Mouse (Mus musculus): Measurements from ENCODE around the gene Kctd6. TPM values are rescaled to one million over a fixed set of nuclear protein-coding genes. Genes with fewer than 3 reads are reported as not detected.
A peak's percentile ranks its signal among the peaks of the same experiment; 100 is the strongest.
"Not testable (repeated sequence)": the region's sequence is repeated elsewhere in the genome, so short reads cannot be mapped to it uniquely, and the experiment has no call there.

The Kctd6 gene
- total RNA-seq, 2 experiments from 2014 or later, result 10.6 to 11.0 TPM

DNA sequence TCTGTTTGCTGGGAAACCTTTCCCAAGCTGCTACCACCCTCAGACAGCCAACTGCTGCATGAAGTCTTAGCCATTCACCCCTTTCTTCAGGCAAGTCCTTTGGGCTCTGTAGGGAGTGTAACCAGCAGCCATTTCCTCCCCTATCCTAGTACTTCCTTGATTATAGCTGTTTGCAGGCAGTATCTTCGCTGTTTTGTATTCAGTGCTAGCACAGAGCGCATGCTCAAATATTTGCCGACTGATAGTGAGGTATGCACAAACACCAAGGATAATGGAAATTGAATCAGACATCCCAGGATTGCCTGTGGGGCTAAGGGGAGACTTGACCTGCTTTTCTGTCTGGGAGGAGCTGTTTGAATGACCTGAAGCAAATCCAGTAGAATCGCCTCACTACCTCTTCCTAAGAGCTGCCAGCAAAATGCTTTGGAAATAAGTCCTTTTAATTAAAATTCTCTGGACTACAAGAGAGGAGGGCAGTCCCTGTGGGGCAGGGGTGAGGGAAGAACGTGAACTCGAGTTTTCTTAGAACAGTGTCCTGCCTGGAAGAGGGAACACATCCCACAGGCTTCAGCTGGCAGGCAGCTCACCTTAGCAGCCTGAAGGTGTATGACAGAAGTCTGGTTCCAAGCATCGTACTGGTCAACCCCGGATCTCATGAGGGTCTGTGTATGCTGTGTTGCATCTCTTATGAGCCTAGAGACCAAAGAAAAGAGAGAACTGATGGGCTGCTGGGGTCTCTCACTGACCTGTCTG lies 29.4 kb downstream of the Kctd6 start:
- intact Hi-C loops (cut with DNase I), result loop anchor here (5.0 kb wide), 1 partner anchor 104 kb away; no protein-coding TSS in a partner anchor
- no peak for DNase-seq

DNA sequence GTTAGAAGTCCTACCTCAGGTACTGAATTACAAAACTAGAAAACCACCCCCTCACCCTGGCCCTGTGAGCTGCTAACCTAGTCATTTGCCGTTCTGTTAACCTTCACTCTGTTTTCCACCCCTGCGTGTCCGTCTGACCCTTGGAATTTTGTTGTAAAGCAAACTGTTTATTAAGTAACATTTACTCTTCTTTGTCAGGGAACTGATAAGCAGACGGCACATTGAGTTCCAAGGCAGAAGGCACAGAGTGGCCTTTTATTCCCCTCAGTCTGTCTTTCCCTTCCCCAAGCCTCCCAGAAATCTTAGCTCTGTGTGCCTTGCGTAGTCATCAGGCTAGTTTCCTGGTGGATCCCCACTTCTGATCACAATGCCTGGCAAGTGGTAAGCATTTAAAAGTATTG lies 30.3 kb downstream of the Kctd6 start:
- no peak for DNase-seq
- intact Hi-C loops (cut with DNase I), result loop anchor here (5.0 kb wide), 1 partner anchor 103 kb away; no protein-coding TSS in a partner anchor

DNA sequence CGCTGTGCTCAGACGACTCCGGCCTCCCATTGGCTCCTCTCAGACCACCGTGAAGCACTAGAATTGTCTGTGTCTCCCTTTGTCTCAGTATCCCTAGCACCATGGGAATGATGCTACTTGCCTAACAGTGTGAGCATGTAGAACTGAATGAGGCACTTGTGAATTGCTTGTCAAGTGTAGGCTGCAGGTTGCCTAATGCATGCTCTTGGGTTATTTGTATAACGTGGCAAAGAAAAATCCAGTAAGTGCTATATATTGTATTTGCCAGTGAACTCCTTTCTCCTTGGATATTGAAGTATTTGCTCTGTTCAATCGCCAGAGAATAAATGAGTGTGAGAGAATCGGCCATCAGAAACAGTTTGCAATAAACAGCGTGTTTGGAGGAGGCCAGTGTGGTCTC lies 32.9 kb downstream of the Kctd6 start:
- DNase-seq, result no peak
- intact Hi-C loops (cut with DNase I), result no loop called here

DNA sequence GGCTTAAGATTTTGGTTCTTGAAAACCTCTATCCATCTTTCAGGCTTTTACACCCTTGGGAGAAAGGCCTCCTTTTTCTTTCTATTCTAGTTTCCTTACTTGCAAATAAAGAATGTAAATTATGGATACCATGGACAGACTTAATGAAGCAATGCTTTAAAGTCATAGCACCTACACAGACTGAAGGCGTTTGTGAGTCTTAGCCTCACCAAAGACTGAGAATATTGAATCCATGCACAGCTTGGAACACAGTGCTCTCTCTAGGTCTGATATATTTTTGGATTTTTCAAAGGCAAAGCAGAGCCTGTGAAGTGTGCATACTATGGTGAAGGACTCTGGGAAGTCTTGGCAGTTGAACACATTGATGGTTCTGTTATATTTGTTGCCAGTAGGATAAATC lies 35.3 kb downstream of the Kctd6 start:
- no peak for DNase-seq

DNA sequence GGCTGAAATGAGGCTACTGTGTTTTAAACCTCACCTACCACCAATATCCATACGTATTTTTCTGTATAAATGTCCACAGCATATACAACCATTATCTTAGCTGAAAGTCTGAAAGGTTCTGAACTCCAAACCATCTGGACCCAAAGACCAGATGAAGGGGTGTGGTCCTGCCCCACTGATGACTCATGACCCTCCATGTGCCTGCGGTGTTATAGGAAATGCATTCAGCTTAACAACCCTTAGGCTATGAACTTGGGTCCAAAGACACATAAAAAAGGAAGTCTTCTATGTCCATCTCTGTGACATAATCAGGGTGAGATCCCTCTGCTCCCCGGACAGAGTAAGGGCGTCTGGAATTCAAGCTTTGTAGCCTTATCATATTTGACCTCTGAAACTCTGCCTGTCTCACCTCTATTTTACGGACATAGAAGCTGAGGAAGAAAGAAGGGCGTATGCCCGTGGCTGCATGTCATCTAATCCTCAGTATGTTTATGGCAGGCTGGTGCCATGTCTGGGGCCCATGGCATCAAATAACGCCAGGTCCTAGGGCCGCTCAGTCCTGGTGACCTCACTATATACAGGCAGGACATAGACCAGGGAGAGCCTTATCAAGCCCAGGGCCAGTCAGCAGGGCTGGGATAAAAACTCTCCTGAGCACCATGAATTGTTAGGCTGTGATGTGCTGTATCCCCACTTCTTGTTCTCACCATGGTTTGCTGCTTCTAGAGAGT lies 36.4 kb downstream of the Kctd6 start:
- intact Hi-C loops (cut with DNase I), result loop anchor here (10.0 kb wide), 1 partner anchor 286 kb away; no protein-coding TSS in a partner anchor

More for the DNA sequence above, 35.3 kb downstream of the Kctd6 start:
- intact Hi-C loops (cut with DNase I), result no loop called here

DNA sequence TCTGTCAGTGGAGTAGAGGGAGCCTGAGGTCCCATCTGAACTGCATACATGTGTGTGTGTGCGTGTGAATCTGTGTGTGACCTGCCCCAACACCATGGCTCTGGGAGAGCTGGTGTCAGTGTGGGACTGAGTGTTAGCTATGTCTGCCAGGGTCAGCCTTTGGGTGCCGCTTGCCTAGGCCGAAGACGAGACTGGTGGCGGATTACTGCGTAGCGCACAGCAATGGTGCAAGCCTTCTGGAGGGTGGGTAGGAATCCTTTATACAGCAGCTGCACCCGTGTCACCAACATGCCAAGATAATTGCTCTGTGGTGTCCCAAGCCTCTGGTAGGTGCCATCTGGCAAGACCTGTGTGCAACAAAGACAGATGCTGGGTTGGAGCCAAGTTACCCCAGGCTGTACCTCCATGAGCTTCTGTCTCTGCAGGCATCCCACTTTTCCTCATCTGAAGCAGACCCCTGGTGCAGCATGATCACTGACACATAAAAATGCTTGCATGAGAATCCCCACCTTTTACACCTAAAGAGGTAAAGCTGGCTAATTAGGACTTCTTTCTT lies 37.5 kb downstream of the Kctd6 start:
- intact Hi-C loops (cut with DNase I), result loop anchor here (10.0 kb wide), 1 partner anchor 287 kb away; no protein-coding TSS in a partner anchor
- no peak for DNase-seq

More for the DNA sequence above, 36.4 kb downstream of the Kctd6 start:
- no peak for DNase-seq

DNA sequence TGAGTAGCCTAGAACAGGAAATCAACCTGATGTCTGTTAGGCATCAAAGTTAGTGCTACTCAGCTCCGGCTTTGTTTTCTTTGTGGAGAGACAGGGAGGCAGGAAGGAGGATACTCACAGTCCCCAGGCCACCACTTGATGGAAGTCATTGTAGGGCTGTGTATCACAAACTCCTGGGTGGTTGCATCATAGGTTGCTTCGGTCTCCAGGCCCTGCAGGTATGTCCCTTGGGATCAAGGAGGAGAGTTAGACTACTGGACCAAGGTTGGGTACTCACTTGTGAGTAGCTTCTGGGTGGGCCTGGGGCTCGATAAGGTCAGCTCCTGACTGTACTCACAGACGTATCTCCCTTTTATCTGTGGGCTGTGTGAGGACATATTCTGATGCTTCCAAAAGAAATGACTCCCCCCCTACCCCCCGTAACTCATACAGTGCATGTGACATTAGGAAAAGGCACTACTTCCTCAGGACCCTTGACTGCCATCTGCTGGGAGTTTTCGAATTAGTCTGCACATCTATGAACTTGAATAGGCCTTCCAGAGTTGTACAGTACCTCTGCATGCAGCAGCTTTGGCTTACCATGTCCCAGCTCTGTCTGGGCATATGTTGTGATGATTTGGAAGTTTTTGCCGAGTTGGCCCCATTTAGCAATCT lies 41.3 kb downstream of the Kctd6 start:
- peak; percentile 59 to 80 for DNase-seq
- intact Hi-C loops (cut with DNase I), result loop anchor here (5.0 to 10.0 kb wide), 2 partner anchors 158 to 290 kb away; partner anchors contain the start of gene Pxk

DNA sequence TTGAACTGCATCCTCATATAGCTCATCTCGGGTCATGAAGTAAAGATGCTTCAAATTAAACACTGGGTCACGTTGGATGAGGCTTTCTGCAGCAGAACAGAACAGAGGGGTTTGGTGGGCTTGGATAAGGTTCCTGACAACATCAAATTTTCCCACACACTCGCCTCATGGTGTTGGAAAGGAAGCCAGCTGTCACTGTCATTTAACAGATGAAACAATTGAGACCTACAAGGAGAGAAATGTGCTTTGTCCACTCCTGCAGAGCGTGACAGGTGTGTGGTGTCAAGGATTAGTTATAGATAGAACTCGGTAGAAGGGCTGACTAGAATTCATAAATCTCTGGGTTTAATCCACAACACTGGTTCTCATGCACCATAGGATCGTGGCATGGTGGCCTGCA lies 42.1 kb downstream of the Kctd6 start:
- intact Hi-C loops (cut with DNase I), result loop anchor here (5.0 to 10.0 kb wide), 2 partner anchors 159 to 291 kb away; partner anchors contain the start of gene Pxk
- DNase-seq, result no peak

DNA sequence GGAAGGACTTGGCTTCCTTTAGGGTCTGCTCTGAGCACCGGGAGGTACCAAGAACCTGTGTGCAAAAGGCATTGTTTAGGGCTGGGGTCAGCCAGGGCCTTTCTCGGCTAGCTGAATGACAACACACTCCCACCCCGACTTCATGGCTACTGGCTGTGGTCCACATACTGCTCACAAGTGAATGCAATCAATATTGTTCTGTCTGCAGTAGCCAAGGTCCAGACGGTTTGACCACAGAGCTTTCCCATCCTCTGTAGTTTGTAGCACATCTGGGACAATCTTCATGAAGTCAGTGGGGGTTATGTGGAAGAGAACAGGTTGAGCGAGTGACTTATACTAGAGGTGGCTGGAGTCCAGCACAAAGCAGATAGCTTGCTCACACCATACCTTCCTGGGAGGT lies 42.9 kb downstream of the Kctd6 start:
- no peak for DNase-seq
- intact Hi-C loops (cut with DNase I), result loop anchor here (5.0 to 10.0 kb wide), 2 partner anchors 160 to 292 kb away; partner anchors contain the start of gene Pxk

DNA sequence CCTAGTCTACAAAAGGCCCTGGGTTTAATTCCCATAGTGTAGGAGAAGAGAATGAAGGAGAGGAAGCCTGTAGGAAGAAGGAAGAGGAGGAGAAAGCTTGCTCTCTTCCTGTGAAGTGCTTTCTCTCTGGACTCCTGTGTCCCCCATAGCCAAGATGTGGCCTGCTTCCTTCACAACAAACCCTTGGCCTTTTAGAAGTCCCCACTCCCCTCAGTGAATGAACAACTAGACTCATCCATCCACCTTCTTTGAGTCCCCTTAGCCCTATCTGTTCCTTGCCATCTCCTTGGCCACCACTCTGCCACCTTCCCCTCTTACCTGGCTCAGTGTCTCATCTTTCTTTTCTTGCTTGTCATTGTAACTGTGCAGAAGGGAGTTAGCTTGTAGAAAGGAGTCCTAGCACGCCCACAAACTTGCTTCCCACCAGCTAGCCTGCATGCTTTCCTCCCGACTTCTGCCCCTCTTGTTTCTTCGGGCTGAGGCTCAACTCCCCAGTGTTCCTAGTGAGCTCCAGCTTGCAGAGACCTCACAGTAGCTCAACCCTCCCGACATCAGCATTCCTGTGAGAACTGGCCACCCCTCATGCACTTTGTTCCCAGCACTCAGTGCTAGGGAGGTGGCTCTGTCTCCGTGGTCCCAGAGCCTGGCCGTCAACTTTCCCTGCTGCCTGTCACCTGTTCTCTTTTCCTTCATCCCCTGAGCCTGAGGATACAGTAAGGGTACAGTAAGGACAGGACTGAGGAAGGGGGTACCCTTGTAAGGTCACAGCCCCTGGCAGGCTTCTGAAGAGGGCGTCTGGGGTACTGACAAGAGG lies 43.8 kb downstream of the Kctd6 start:
- no peak for DNase-seq
- intact Hi-C loops (cut with DNase I), result loop anchor here (5.0 to 10.0 kb wide), 2 partner anchors 160 to 293 kb away; partner anchors contain the start of gene Pxk

DNA sequence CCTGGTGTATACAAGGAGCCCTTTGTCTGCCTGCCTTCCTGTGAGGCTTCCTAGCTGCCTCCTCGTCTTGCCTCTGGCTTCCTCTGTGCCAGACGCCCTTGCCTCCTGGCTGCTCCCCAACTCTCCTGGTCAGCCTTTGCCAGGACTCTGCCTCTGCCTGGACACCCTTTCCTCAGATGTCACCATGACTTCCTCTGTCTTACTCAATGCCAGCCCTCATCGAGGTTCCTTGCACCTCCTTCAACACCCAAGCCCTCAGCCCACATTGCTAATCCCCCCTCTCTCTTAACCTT lies 44.3 kb downstream of the Kctd6 start:
- intact Hi-C loops (cut with DNase I), result loop anchor here (5.0 to 10.0 kb wide), 2 partner anchors 161 to 293 kb away; partner anchors contain the start of gene Pxk
- DNase-seq, result no peak

DNA sequence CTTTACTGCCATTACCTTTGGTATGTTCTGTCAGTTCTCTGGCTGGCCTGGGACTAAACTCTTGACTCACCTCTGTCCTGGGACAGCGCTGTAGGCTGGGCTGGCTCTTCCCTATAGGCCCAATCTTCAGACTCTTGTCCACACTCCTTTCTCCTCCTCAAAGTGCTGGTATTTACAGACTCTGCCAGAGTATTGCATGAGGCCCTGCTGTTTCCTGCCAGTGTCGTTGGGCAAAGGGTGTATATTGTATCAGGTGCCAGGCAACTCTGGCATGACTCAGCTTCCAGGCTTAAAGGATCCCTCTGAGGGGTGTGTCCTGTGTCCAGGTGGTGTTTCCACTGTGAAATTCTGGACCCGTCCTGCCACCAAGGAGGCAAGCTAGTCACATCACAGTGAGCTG lies 44.8 kb downstream of the Kctd6 start:
- intact Hi-C loops (cut with DNase I), result loop anchor here (5.0 to 10.0 kb wide), 2 partner anchors 161 to 294 kb away; partner anchors contain the start of gene Pxk
- no peak for DNase-seq

DNA sequence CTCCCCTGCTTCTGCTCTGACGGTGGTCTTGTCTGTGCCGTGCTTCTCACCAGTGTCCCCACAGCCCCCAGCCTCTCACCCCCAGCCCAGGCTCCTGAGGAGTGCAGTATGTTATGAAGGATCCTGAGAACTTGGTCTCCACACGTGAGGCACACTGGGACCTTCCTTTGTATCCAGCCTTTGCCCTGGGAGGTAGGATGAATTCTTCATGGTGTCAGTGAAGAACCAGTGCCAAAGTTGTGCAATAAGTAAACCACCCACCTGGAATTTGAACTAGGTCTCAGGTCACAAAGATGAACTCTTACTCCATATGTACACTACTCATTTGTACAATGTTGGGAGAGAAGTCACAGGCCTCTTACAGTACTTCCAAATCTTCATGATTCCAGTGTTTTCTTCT lies 45.2 kb downstream of the Kctd6 start, which contains the start of gene Acox2:
Acox2 (minus strand) TSS at position 188 of the 400 bp plus-strand sequence.
- DNase-seq, result no peak
- intact Hi-C loops (cut with DNase I), result loop anchor here (5.0 to 10.0 kb wide), 2 partner anchors 162 to 294 kb away; partner anchors contain the start of gene Pxk

DNA sequence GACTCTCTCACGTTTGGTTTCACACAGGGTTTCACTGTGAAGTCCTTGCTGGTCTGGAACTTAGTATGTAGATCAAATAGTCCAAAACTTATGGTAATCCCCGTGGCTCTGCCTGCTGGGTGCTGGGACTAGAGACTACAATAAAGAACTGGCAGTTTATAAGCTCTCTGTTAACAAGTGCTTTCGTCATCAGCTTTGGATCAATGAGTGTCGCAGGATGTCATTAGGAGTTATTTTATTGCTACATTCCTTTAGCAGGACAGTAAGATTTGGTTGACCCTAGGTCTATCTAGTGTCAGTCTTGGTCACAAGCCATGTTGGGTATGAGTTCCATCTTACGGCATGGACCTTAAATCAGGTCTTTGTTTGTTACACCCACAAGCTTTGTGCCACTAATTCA lies 46.3 kb downstream of the Kctd6 start:
- DNase-seq, result no peak
- intact Hi-C loops (cut with DNase I), result no loop called here

DNA sequence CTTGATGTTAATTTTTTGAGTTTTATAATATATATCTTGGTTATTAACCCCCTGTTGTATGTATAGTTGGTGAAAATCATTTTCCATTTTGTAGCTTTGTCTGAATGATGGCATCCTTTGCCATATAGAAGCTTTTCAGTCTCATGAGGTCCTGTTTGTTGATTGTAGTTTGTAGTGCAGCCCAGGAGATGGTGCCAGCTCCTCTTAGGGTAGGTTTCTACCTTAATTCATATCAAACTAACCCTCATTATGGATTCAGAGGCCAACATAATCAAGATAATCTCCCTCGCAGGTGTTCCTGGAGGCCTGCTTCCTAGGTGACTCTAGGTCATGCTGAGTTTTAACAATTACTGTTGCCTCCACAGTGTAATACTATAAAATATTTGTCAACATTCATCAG lies 48.3 kb downstream of the Kctd6 start:
- no peak for DNase-seq
- intact Hi-C loops (cut with DNase I), result no loop called here

DNA sequence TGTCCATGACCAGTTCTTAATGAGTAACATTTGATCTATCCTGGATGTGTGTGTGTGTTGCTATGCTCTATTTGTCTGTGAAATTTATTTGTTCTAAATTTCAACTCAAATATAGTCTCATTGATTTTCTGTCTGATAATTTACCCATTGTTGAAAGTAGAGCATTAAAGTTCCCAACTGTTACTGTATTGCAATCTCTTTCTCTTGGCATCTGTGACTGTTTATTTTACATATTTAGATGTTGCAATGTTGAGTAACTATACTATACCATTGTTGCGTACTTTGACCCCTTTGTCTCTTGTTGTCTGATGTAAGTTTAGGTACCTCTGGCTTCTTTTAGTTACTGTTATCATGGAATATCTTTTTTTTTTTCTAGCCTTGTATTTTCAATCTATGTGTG lies 50.4 kb downstream of the Kctd6 start:
- DNase-seq, result no peak
- intact Hi-C loops (cut with DNase I), result no loop called here

DNA sequence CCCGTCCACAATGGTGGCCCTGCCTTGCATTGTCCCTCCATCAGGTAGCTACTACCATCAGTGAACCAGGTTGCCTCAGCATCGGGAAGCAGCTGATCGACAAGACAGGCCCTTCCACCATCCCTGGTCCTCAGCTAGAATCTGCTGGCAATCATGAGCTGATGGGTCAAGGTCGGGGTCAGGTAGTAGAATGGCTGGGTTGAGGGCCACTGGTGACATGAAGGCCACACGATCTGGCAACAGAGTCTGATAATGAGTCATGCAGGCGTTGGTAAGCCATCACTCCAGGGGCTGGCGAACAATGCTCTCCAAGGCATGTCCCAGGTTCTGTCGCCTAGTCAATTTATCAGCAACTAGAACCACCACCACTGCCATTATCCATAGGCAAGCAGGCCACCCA lies 57.3 kb downstream of the Kctd6 start:
- DNase-seq; intact Hi-C loops (cut with DNase I): not testable (repeated sequence)
